ENCODE assay signal across 14 mouse cellular contexts in genomic region chr12:109552754-109553525, GRCm38 (mm10). TPM values are rescaled to one million over a fixed set of nuclear protein-coding genes. Genes with fewer than 3 reads are reported as not detected.
DNase-seq lines count a peak whose midpoint lies in the region; ATAC-seq and TF ChIP-seq lines count a peak whose summit lies in the region.
"Had no signal": no experiment of that assay in that cellular context is flagged by ENCODE, and none has a peak within 500 bp of the region (broad histone marks: within the 10 kb centered on the region; RNA-seq: fewer than 3 reads in every experiment).

No protein-coding gene starts in this region.

- WGBS in kidney, embryonic 14.5 days, result 29% methylated on average over 18 of the region's 18 CpGs
- 37% methylated on average over 18 of the region's 18 CpGs for WGBS in embryonic facial prominence, embryonic 12.5 days
- 32% methylated on average over 18 of the region's 18 CpGs for WGBS in limb, embryonic 13.5 days

- H3K4me2 ChIP-seq in kidney, embryonic 14.5 days (replicated peaks; ENCODE audit: low read depth, low read length), result peak overlapping the region; percentile 15; the same call in 1 of the 2 replicates
- no peak overlapping the region for H3K4me2 ChIP-seq in embryonic facial prominence, embryonic 12.5 days (replicated peaks)
- no peak overlapping the region for H3K4me2 ChIP-seq in limb, embryonic 13.5 days (replicated peaks)
- H3K4me2 ChIP-seq: lung, embryonic 14.5 days; neural tube, embryonic 12.5 days had no signal

- no peaks in the 10 kb centered on the region for H3K9me3 ChIP-seq in kidney, embryonic 14.5 days (ENCODE audit: control insufficient read depth, low read length)
- H3K9me3 ChIP-seq in embryonic facial prominence, embryonic 12.5 days, result no peaks in the 10 kb centered on the region
- H3K9me3 ChIP-seq in limb, embryonic 13.5 days, result no peaks in the 10 kb centered on the region
- H3K9me3 ChIP-seq: neural tube, embryonic 12.5 days had no signal

- H3K4me1 ChIP-seq in kidney, embryonic 14.5 days (ENCODE audit: control insufficient read depth, insufficient read depth, low read length), result peaks cover 7% of the 10 kb centered on the region; the same call in 1 of the 2 replicates
- H3K4me1 ChIP-seq in embryonic facial prominence, embryonic 12.5 days, result peaks cover 25% of the 10 kb centered on the region
- H3K4me1 ChIP-seq in limb, embryonic 13.5 days, result peaks cover 54% of the 10 kb centered on the region

- no peaks in the 10 kb centered on the region for H3K27me3 ChIP-seq in kidney, embryonic 14.5 days (ENCODE audit: control insufficient read depth, insufficient read depth, low read length)
- H3K27me3 ChIP-seq in embryonic facial prominence, embryonic 12.5 days, result no peaks in the 10 kb centered on the region
- no peaks in the 10 kb centered on the region for H3K27me3 ChIP-seq in limb, embryonic 13.5 days
- H3K27me3 ChIP-seq: neural tube, embryonic 12.5 days had no signal

- no peak overlapping the region for H3K9ac ChIP-seq in kidney, embryonic 14.5 days (ENCODE audit: low read depth, low read length)
- no peak overlapping the region for H3K9ac ChIP-seq in embryonic facial prominence, embryonic 12.5 days
- H3K9ac ChIP-seq in limb, embryonic 13.5 days, result no peak overlapping the region
- H3K9ac ChIP-seq: lung, embryonic 14.5 days; neural tube, embryonic 12.5 days had no signal

- no peak for TF ChIP-seq POLR2A in brain, embryonic 14.5 days (IDR thresholded peaks at IDR 0.05; ENCODE audit: borderline replicate concordance, extremely low read depth, insufficient read depth, insufficient read length, poor library complexity, severe bottlenecking)

- TF ChIP-seq CTCF in brain, embryonic 14.5 days (IDR thresholded peaks at IDR 0.05; ENCODE audit: borderline replicate concordance, extremely low read depth, insufficient read depth, insufficient read length), result no peak

- H3K4me3 ChIP-seq in kidney, embryonic 14.5 days (ENCODE audit: low read length), result no peak overlapping the region
- no peak overlapping the region for H3K4me3 ChIP-seq in embryonic facial prominence, embryonic 12.5 days
- H3K4me3 ChIP-seq in limb, embryonic 13.5 days, result no peak overlapping the region
- H3K4me3 ChIP-seq: neural tube, embryonic 12.5 days had no signal

- H3K27ac ChIP-seq in kidney, embryonic 14.5 days (ENCODE audit: low read depth, low read length), result 0 out of 2 replicates have a peak overlapping the region, but pooled peaks have one; percentile 37
- peak overlapping the region; percentile 73 for H3K27ac ChIP-seq in embryonic facial prominence, embryonic 12.5 days
- H3K27ac ChIP-seq in limb, embryonic 13.5 days, result peak overlapping the region; percentile 48
- H3K27ac ChIP-seq: neural tube, embryonic 12.5 days had no signal

- H3K36me3 ChIP-seq in kidney, embryonic 14.5 days (ENCODE audit: control insufficient read depth, insufficient read depth, low read length), result peaks cover 3% of the 10 kb centered on the region; the same call in 1 of the 2 replicates
- peaks cover 44% of the 10 kb centered on the region for H3K36me3 ChIP-seq in embryonic facial prominence, embryonic 12.5 days
- H3K36me3 ChIP-seq in limb, embryonic 13.5 days, result peaks cover 68% of the 10 kb centered on the region

- ATAC-seq in kidney, embryonic 14.5 days (ENCODE audit: low FRiP score, low TSS enrichment), result peak; percentile 41; the same call in 1 of the 2 replicates
- peak; percentile 31; the same call in 1 of the 2 replicates for ATAC-seq in embryonic facial prominence, embryonic 12.5 days (ENCODE audit: insufficient number of reproducible peaks, insufficient read depth, low FRiP score, low TSS enrichment)
- peak; percentile 41 for ATAC-seq in limb, embryonic 13.5 days (ENCODE audit: low FRiP score, low read depth)

- no peak for DNase-seq in kidney, postnatal 36 days
- DNase-seq in brain, embryonic 14.5 days (ENCODE audit: low read depth), result peak; percentile 65
- DNase-seq in layer of hippocampus, postnatal 36 days, result no peak
- no peak for DNase-seq in layer of hippocampus, adult 9-10 months (ENCODE audit: low spot score)
- DNase-seq: cerebellum, adult 9-10 months; heart, adult 18-20 months; kidney, postnatal 14 days had no signal

RNA-seq across cellular contexts. Expression of gene Rtl1, which starts 47.2 kb away (rescaled TPM):
- 0.35 and 0.56 TPM in 2 replicates for polyA plus RNA-seq in kidney, embryonic 14.5 days (2014; fragmentation: Nextera tagmentation; extraction: Ambion mirVana)
- polyA plus RNA-seq in brain, embryonic 14.5 days (2012; rRNA removed), result 0.85 and 1.5 TPM in 2 replicates
- polyA plus RNA-seq in embryonic facial prominence, embryonic 12.5 days (2016; fragmentation: Nextera tagmentation; extraction: Ambion mirVana), result 2.2 and 2.9 TPM in 2 replicates
- 2.9 and 3.1 TPM in 2 replicates for polyA plus RNA-seq in limb, embryonic 13.5 days (2015; fragmentation: Nextera tagmentation; extraction: Ambion mirVana)
- not detected for total RNA-seq in layer of hippocampus, postnatal 36 days (2021)
- total RNA-seq: liver, adult 2 months had no signal
- polyA plus RNA-seq: liver, adult 2 months; small intestine, adult 2 months had no signal
